Mouse (Mus musculus) frontal cortex, postnatal 25 days (tissue): Measurements from ENCODE around the gene Snrnp48.

Experiments used
- DNase-seq, 2 experiments: peaks; one replicate each; pipeline ENCODE4 v3.0.0; 2022; ENCODE audit warnings: low spot score in 2 of 2

Gene Snrnp48

DNA sequence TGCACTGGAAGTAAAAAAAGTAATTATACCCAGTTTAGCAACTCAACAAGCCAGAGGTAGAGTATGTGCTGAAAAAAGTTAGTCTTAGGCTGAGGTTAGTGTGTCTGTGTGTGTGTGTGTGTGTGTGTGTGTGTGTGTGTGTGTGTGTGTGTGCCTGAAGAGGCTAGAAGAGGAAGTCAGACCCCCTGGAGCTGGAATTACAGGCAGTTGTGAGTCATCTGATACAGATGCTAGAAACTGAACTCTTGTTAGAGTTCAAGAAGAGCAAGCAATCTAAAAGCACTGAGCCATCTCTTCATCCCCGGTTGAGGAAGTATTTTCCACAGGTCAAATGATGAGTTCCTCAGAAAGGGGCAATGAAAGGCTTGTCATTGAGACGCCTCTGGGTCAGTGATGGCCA lies 54.2 kb downstream of the Snrnp48 start:
- no peak for DNase-seq

DNA sequence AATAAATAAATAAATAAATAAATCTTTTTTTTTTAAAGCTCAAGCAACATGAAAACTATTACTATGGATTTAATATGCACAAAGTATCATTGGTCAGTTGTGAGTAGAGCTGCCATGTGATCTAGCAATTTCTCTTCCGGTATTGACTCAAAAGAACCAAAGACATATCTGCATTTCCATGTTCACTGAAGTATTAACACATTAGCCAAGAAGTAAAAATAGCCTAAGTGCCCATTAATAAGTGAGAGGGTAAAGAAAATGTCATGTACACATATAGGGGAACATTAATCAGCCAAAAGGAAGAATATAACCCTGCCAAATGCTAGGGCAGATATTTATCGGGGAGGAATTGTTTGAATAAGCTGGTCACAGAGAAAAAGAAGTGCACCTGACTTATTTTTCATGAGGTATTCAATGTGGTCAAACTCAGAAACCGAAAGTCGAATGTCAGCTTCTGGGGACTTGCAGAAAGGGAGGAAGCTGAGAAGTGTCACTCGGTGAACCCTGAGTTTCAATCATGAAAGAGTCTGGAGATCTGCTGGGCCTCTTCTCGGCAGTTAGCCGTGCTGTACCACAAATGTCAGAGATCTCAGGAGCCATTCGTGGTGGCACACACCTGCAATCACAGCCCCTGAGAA lies 64.4 kb downstream of the Snrnp48 start:
- no peak for DNase-seq

DNA sequence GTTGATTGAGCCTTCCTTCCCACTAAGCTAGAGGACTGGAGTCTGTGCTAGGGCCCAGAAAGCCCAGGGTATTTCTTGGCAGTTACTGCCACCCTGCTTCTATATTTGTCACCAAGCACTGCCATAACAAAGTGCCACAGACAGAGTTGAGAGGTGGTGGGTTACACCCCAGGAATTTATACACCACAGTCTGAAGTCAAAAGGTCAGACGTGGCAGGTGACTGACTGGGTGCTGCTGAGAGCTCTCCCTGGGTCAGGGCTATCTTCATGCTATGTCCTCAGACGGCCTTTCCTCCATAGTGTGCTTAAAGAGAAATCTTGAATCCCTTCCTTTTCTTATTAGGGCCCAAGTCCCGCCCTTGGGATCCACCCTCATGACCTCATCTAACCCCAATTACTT lies 67.9 kb downstream of the Snrnp48 start:
- no peak for DNase-seq
